Mouse (Mus musculus) left cerebral cortex, postnatal 14 days (tissue): ENCODE data around the gene Cutc. TPM values are rescaled to one million over a fixed set of nuclear protein-coding genes. Genes with fewer than 3 reads are reported as not detected.
A peak's percentile ranks its signal among the peaks of the same experiment; 100 is the strongest.

Experiments used
- DNase-seq, 2 experiments: peaks; one replicate each; pipeline ENCODE4 v3.0.0; 2021 to 2022; ENCODE audit warnings: low spot score in 2 of 2, mixed read lengths in 1 of 2
- intact Hi-C: fragments of 180-260 bp; cut with DNase I; formaldehyde crosslinking; loops from one replicate; pipeline ENCODE4 v1.15.1; 2025
- long read RNA-seq, 2 experiments: library from polyadenylated mRNA; stranded (forward); transcript quantifications; one replicate each; pipeline ENCODE4 v2.0.0; 2021
- total RNA-seq, 2 experiments: library from RNA; stranded (reverse); gene quantifications; 2 replicates each; pipeline ENCODE4 v1.2.3; 2021

Cutc gene
- total RNA-seq: 1 to 10 TPM; 4.0 to 6.0 TPM
- long read RNA-seq, experiment 1, partial matches to known transcripts: 0 of 4 reads
- long read RNA-seq, experiment 1, other reads (novel, unspliced or antisense): 0 of 4 reads
- long read RNA-seq, experiment 2, partial matches to known transcripts: 0 of 8 reads
- long read RNA-seq, experiment 2, other reads (novel, unspliced or antisense): 6 of 8 reads

DNA sequence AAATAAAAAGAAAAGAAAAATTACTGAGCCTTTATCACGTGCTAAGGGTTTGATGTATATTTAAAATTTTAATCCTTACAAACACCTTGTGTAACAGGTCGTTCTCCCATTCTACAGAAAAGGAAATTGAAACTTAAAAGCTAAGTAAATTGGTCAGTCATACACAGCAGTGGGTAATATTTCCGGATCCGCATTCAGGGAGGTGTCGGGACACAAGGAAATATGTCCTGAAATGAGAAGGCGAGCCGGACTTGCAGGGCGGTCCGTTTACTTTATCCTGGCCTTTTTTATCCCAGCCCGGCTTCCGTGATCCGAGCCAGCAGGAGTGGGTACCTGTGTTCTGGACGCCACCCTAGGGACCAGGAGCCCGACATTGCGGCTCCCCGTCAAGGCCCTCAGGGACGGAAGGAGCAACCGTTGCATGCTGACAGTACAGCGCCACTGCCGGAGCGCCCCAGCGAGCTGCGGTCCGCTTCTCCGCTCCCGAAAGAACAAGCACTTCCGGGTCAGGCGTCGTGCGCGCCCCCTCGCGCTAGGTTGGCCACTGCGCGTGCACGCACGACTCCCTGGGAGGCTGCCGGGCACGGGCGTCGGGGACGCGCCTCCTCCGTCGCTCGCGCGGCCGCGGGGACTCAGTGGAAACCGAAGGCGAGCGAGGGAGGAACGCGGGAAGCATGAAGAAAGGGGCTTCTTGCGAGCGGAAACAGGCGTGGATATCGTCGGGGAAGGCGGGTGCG is at the start of gene Cutc, which contains the start of gene Cox15:
Gene Cutc, plus strand, starts transcription at position 508 of the 737 bp plus-strand sequence.
Gene Cox15, minus strand, starts transcription at position 512 of the 737 bp plus-strand sequence.
- DNase-seq: peak; percentile 97
- intact Hi-C loops: no loop called here

DNA sequence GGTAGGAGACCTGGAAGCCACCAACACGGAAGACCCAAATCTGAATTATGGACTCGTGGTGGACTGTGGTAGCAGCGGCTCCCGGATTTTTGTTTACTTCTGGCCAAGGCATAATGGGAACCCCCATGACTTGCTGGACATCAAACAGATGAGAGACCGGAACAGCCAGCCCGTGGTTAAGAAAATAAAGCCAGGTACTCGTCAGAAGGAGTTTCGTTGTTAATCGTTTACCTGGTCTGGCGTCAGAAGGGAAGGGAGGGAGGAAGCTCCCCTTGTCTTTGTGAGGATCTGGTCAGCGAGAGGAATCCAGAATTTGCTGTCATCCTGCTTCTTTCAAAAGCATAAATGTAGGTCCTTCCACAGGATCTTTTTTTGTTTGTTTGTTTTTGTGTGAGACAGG is 48.6 kb upstream of the Cutc start:
- no peak for DNase-seq
- intact Hi-C loops: no loop called here

DNA sequence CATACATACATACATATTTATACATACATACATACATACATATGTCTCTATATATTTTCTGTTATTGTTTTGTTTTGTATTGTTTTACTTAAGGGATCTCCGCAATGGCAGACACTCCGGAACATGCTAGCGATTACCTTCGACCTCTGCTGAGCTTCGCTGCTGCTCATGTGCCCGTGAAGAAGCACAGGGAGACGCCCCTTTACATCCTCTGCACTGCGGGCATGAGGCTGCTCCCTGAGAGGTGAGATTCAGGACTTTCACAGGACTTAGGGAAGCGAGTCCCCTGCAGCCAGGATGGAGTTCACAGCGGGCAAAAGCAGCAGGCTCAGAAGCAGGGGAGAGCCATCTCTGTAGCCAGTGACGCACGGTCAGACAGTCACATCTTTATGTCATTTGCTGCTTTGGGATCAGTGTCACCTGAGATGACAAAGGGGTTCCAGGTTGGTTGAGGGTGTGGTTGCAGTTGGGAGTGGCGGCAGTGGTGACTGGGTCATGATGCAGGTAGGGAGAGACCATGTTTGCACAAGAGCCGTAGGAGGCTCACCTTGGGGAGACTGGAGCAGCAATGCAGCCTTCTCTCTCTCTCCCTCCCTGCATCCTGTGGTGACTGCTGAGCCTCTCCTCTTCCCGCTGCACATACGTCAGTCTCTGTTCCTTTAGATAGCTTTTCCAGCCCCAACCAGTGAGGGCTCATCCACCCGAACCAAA is 47.9 kb upstream of the Cutc start:
- intact Hi-C loops: no loop called here
- no peak for DNase-seq

DNA sequence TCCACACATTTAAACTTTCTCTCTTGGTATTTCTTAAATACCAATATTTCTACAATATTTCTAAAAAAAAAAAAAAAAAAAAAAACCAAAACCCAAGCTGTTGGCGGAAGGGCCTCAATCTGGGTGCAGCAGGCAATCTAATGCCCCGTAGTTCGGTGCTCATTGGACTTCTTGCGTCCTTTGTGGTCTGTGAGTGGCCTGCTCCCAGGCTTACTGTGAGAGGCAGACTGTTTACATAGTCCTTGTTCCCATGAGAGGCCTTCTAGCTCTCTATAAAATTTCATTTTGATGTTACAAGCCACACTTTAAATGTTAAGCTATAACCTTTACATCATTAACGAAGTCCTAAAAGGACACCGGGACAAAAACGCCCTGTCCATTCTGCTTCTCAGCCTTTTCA is 44.6 kb upstream of the Cutc start:
- no peak for DNase-seq
- intact Hi-C loops: no loop called here

DNA sequence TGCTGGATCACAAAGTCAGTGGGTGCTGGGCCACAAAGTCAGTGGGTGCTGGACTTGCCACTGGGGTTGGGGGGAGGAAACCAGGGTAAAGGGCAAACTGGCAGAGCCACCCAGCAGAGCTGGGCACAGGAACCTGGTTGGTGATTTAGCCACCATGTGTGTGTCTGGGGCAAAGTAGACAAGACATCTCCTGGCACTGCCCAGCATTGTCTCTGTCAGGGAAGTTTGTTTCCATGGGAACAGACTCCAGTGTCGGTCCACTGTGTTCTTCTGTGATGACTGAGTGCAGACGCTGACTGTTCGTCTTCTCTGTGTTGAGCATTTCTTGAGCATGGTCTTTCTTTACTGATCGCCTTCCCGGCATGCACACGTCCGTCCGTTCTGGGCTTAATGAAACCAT is 43.5 kb upstream of the Cutc start:
- intact Hi-C loops: no loop called here
- DNase-seq: no peak

DNA sequence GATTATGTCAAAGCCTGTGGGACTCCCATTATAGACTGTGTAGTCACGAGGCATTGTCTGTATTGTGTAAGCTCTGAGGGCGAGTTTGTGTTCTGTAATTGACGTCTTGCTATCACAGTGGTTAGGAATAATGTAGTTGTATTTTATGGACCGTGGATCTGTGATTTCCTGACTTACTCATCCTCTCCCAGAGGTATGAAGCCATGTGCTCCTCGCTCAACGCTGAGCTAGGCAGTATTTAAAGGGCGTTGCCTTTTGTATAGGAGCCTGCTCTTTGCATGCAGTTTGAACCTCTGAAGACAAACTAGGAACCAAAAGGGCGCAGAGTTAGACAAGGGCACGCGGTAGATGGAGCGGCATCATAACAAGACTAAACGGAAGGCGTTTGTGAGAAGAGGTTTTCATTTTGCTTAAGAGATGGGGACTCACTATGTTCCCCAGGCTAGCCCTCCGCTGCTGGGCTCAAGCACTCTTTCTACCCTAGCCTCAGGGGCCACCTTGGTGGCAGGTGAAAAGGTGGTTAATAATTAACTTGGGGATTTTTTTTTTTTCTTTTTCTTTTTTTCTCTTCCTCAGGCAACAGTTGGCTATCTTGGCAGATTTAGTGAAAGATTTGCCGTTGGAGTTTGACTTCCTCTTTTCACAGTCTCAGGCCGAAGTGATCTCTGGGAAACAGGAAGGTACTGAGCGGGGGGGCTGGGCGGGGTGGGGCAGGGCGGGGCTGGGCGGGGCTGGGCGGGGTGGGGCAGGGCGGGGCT is 41.5 kb upstream of the Cutc start:
- intact Hi-C loops: no loop called here
- DNase-seq: no peak

DNA sequence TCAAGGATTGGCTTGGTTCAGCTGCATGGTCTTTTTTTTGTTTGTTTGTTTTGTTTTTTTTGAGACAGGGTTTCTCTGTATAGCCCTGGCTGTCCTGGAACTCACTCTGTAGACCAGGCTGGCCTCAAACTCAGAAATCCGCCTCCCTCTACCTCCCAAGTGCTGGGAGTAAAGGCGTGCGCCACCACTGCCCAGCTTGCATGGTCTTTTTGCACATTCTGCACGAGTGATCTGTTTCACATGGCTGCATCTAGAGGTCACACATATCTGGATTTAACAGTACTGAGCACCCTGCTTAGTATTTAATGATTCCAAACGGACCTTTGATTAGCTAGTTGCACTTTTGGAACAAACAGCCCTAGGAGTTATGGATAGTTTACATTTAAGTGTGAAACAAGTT is 40.8 kb upstream of the Cutc start:
- no peak for DNase-seq
- intact Hi-C loops: no loop called here

DNA sequence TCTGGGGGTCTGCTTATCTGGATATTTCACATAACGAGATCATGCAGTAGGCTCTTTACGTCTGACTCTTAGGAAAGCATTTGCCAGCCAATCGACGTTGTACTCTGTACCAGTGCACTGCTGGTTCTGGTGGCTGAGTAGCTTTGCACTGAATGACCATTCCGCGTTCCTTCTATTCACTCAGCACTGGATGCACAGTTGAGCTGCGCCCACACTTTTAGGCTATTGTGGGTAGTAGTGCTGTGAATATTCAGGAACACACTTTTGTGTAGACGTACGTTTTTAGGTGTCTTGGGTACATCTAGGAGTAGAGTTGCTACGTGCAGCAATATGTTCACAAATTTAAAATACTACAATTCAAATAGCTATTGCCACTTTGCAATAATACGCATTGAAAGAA is 32.7 kb upstream of the Cutc start:
- intact Hi-C loops: no loop called here
- DNase-seq: no peak

DNA sequence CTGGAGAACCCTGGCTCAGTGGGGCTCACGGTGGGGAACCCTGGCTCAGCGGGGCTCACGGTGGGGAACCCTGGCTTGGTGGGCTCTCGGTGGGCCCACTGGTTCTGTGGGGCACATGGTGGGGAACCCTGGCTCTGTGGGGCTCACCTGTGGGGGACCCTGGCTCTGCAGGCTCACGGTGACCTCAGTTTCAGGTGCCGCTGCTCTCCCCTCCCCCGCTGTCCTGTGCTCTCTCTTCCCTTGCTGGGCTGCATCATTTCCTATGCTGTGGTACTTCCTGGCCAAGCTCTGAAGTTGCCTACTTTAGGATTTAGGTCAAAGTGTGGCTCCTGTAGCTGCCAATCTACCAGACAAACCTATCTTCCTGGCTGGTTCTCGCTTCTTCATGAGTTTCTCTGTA is 29.9 kb upstream of the Cutc start:
- no peak for DNase-seq
- intact Hi-C loops: no loop called here

DNA sequence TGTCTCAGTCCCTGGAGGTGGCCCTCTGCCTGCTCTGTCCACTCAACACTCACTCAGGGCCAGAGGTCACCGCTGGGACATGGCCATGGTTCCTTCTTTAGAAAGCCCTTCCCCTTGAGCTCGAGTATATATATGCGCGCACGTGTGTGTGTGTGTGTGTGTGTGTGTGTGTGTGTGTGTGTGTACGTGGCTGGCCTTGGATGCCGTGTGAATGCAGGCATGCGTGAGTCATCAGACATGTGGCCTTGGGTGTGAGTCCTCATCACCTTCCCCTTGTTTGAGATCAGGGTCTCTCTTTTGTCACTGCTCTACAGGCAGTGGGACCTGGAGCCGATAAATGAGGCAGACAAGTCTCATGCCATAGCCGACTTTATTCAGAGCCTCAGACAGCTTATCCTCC is 29.3 kb upstream of the Cutc start:
- DNase-seq: no peak
- intact Hi-C loops: no loop called here

DNA sequence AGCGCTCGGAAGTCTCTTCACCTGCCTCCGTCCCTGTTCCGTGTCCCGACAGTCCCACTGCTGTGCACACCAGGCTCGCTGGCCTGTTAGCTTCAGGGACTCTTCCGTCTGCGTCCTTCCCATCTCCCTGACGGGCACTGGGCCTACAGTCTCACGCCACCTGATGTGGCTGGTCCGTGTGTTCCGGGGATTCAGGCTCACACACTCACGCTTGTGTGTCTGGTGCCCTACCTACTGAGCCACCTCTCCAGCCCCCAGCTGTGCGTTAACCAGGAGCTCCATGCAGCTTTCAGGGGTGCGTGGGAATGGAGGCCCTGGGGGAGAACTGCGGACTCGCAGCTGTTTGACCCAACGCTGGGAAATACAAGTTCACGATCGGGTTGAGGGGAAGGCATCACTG is 28.6 kb upstream of the Cutc start:
- DNase-seq: no peak
- intact Hi-C loops: no loop called here

DNA sequence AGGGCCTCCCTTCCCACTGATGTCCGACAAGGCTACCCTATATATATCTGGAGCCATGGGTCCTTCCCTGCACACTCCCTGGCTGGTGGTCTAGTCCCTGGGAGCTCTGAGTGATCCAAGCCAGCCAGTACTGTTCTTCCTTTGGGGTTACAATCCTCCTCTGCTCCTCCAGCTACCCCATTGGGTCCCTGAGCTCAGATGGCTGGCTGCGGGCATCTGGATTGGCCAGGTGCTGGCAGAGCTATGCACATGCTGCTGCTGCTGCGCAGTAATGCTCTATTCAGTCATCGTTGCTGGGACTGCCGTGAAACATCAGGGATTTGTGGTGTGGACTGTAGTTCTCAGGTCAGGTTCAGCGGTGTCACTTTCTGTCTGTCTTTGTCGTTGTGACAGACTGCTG is 28.0 kb upstream of the Cutc start:
- intact Hi-C loops: no loop called here
- DNase-seq: no peak

DNA sequence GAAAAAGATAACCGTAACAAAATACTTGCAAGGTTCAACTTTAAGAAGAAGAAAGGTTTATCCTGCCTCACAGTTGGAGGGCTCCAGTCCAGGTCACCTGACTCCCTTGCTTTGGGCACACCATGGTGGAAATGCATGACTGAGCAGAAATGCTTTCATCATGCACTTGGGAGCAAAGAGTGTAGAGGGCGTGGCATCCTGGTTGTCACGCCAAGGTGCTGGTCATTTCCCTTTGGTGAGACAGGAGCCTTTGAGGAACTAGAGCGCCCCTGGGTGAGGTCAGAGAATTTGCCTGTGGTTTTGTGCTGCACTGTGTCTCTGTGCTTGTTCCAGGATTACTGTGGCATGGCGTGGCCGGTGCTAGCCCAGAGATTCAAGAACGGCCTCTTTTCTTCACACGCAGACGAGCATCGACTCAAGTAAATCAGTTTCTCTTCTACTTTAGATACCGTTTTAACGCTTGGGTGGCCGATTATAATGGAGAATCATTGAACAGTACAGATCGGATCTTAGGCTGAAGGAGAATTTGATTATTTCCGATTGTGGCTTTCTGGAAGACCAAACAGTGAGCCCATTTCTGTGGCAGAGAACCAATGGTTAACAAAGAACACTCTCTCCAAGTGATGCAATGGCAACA is 26.2 kb upstream of the Cutc start:
- intact Hi-C loops: no loop called here
- DNase-seq: no peak

DNA sequence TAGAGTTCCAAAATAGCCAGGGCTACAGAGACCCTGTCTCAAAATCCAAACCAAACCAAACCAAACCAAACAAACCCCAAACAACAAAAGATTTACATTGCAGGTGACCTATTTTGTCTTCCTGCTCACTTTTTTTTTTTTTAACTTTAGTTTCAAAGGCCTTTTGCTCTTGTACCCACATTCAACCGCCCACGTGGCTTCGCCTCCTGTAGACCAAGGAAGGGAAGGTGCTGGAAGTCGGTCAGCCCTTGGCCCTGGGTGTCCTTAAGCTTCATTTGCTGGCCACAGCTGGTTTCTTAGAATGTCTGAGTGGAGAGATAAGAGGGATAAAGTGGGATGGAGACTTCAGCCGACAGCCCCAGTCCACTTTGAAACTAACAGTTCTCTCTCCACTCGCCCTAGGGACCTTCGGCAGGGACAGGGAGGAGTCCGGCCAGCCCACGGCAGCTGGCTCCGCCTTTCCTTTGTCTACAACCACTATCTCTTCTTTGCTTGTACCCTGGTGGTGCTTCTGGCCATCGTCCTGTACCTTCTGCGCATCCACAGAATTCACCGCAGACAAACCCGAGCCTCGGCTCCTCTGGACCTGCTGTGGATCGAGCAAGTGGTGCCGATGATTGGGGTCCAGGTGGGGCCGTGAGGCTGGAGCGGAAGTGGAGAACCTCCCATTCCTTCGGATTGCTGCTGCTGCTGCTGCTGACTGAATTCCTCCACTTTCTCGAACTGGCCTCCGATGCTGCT is 23.3 kb upstream of the Cutc start:
- intact Hi-C loops: no loop called here
- DNase-seq: no peak

DNA sequence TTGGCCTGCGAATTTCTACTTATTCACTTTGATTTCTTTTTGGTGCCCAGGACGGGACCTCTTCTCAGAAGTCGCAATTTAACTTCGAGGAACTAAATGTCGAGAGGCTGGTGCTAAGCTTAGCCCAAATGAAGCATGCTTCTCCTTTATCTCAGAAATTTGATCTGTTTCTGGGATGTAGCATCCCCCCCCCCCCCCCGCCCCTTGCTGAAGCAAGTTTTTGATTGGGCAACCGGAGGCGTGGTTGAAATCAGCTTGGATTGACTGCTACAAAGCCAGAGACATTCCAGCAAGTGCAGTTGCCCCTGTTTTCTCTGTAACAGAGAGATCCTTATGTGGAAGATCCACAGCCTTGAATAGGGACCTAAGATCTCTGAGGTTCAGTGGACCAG is 22.8 kb upstream of the Cutc start:
- no peak for DNase-seq
- intact Hi-C loops: no loop called here

DNA sequence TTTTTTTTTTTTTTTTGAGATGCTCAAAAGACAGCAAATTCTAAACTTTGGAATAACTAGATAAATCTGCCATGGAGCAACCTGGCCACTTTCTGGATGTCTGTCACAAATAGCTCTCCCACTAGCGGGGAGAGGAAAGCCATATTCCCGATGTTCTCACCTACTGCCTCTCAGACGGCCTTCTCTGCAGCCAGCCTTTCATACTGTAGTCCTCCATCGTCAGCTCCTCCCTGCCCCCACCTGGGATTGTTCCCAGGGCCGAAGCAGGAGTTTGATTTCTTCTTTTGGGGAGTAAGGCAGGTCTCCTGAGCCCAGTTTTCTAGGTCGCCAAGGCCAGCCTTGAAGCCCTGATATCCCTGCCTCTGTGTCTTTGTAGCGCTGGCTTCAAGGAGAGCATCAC is 21.6 kb upstream of the Cutc start:
- intact Hi-C loops: no loop called here
- no peak for DNase-seq

DNA sequence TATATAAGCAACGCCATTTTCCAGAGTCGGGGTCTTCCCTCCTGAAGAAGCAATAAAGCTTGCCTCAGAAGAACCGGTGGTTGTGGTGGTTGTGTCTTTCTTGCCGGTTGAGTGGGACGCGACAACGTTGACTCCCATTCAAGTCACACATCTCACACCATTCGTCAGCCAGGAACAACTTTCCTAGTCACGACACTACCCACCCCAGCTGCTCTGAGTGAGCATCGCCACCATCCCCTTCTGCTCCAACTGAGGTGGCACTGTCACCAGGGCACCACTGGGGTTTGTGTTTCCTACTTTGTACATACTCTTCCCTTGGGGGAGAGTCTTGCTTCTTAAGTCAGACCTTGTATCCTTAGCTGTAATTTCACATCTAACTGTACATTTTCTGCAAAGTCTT is 14.4 kb upstream of the Cutc start:
- no peak for DNase-seq
- intact Hi-C loops: no loop called here

DNA sequence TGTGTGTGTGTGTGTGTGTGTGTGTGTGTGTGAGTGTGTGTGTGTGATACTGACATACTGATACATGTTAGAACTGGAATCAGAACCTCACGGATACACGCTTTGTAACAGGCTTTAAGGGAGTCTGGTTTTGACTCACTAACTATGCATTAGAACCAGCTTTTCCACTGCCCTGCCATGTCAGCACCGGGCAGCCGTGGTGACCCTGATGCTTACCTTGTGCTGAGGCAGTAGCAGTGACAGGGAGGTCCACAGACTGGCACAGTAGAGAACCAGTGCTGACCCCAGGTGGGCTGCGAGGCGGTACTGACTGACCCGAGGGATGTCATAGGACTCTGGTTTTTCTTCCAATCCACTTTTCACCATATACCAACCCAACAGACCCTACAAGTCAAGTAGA is 9.4 kb upstream of the Cutc start:
- DNase-seq: no peak
- intact Hi-C loops: no loop called here

DNA sequence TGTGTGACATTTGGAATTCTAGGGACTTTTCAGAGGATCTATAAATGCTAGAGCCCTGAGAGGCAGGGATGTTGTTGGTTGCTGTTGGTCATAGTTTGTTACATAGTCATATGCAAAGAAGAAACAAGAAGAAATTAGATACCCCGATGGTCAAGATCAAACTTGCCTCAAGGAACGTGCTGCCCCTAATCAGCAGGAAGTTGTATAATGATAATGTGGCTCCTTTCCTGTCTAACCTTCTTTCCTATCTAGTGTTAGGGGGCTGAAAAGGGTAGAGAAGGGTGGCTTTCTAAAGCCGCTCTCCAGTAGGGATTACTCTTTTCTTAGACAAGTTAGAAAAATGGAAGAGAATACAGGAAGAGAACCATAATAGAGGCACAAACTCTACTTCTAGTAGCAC is 7.1 kb upstream of the Cutc start:
- no peak for DNase-seq
- intact Hi-C loops: no loop called here
